Mouse (Mus musculus): ENCODE measurements at regions not wholly inside any gene's neighbourhood (a gene's known extent, or its start where the extent isn't known, plus 50 kb on each side); places are given as distances from the start of the nearest gene placed in this dataset.

- TF ChIP-seq CTCF (IDR thresholded peaks at IDR 0.05; ENCODE audit: borderline replicate concordance, control insufficient read depth, extremely low read depth, insufficient read depth, low read length, poor library complexity) (no peak), POLR2A (IDR thresholded peaks at IDR 0.05; ENCODE audit: control insufficient read depth, extremely low read depth, insufficient read depth, low read length, poor library complexity) (no peak)
Measured at GRCm38 (mm10) chr15:68396566-68396965, 1895.9 kb upstream of the Lrrc6 start.
